Mouse (Mus musculus): ENCODE measurements around the gene Negr1.

The Negr1 gene

GRCm38 (mm10) chr3:156690059-156690605 lies 128.5 kb downstream of the Negr1 start:
- DNase-seq (ENCODE audit: low spot score in 2 of 2) = peak in 1 of 2 experiments; percentile 19

- DNase-seq (ENCODE audit: low spot score in 2 of 2) = no peak
Observed at GRCm38 (mm10) chr3:156698687-156699086, 137.1 kb downstream of the Negr1 start.

- DNase-seq (ENCODE audit: low spot score in 2 of 2) = no peak
Observed at GRCm38 (mm10) chr3:156703241-156703640, 141.6 kb downstream of the Negr1 start.

- DNase-seq (ENCODE audit: low spot score in 2 of 2) = no peak
Observed at GRCm38 (mm10) chr3:156710240-156710639, 148.6 kb downstream of the Negr1 start.

- DNase-seq (ENCODE audit: low spot score in 2 of 2) = no peak
Observed at GRCm38 (mm10) chr3:156710693-156711092, 149.1 kb downstream of the Negr1 start.

- no peak for DNase-seq (ENCODE audit: low spot score in 2 of 2)
Observed at GRCm38 (mm10) chr3:156736335-156736734, 174.7 kb downstream of the Negr1 start.

GRCm38 (mm10) chr3:156739529-156739928 lies 177.9 kb downstream of the Negr1 start:
- DNase-seq (ENCODE audit: low spot score in 2 of 2) = no peak

- DNase-seq (ENCODE audit: low spot score in 2 of 2) = no peak
Observed at GRCm38 (mm10) chr3:156743266-156743665, 181.7 kb downstream of the Negr1 start.

GRCm38 (mm10) chr3:156745218-156745770 lies 183.7 kb downstream of the Negr1 start:
- DNase-seq (ENCODE audit: low spot score in 2 of 2) = no peak

GRCm38 (mm10) chr3:156747456-156747855 lies 185.9 kb downstream of the Negr1 start:
- no peak for DNase-seq (ENCODE audit: low spot score in 2 of 2)

- DNase-seq (ENCODE audit: low spot score in 2 of 2) = no peak
Observed at GRCm38 (mm10) chr3:156753780-156754373, 192.3 kb downstream of the Negr1 start.

- no peak for DNase-seq (ENCODE audit: low spot score in 2 of 2)
Observed at GRCm38 (mm10) chr3:156754790-156755530, 193.4 kb downstream of the Negr1 start.

- no peak for DNase-seq (ENCODE audit: low spot score in 2 of 2)
Observed at GRCm38 (mm10) chr3:156765015-156765414, 203.4 kb downstream of the Negr1 start.

- no peak for DNase-seq (ENCODE audit: low spot score in 2 of 2)
Observed at GRCm38 (mm10) chr3:156766171-156766845, 204.7 kb downstream of the Negr1 start.

GRCm38 (mm10) chr3:156771626-156772025 lies 210.0 kb downstream of the Negr1 start:
- DNase-seq (ENCODE audit: low spot score in 2 of 2) = no peak

- no peak for DNase-seq (ENCODE audit: low spot score in 2 of 2)
Observed at GRCm38 (mm10) chr3:156772057-156772456, 210.5 kb downstream of the Negr1 start.

GRCm38 (mm10) chr3:156784309-156784852 lies 222.8 kb downstream of the Negr1 start:
- DNase-seq (ENCODE audit: low spot score in 2 of 2) = no peak

GRCm38 (mm10) chr3:156786355-156786754 lies 224.8 kb downstream of the Negr1 start:
- no peak for DNase-seq (ENCODE audit: low spot score in 2 of 2)

- no peak for DNase-seq (ENCODE audit: low spot score in 2 of 2)
Observed at GRCm38 (mm10) chr3:156791234-156791633, 229.6 kb downstream of the Negr1 start.

GRCm38 (mm10) chr3:156792743-156793142 lies 231.1 kb downstream of the Negr1 start:
- DNase-seq (ENCODE audit: low spot score in 2 of 2) = no peak

GRCm38 (mm10) chr3:156794091-156794490 lies 232.5 kb downstream of the Negr1 start:
- DNase-seq (ENCODE audit: low spot score in 2 of 2) = no peak

GRCm38 (mm10) chr3:156794610-156795009 lies 233.0 kb downstream of the Negr1 start:
- DNase-seq (ENCODE audit: low spot score in 2 of 2) = no peak
